Mouse (Mus musculus) left cerebral cortex, postnatal 14 days (tissue): ENCODE measurements around the gene Dpp6. TPM values are rescaled to one million over a fixed set of nuclear protein-coding genes. Genes with fewer than 3 reads are reported as not detected.

Experiments
- DNase-seq, 2 experiments: peaks; one replicate each; pipeline ENCODE4 v3.0.0; 2021 to 2022; ENCODE audit warnings: low spot score in 2 of 2, mixed read lengths in 1 of 2
- intact Hi-C: fragments of 180-260 bp; cut with DNase I; formaldehyde crosslinking; loops from one replicate; pipeline ENCODE4 v1.15.1; 2025
- total RNA-seq, 2 experiments: library from RNA; stranded (reverse); gene quantifications; 2 replicates each; pipeline ENCODE4 v1.2.3; 2021

Gene Dpp6
- total RNA-seq, 2 experiments from 2014 or later: 181 to 199 TPM

DNA sequence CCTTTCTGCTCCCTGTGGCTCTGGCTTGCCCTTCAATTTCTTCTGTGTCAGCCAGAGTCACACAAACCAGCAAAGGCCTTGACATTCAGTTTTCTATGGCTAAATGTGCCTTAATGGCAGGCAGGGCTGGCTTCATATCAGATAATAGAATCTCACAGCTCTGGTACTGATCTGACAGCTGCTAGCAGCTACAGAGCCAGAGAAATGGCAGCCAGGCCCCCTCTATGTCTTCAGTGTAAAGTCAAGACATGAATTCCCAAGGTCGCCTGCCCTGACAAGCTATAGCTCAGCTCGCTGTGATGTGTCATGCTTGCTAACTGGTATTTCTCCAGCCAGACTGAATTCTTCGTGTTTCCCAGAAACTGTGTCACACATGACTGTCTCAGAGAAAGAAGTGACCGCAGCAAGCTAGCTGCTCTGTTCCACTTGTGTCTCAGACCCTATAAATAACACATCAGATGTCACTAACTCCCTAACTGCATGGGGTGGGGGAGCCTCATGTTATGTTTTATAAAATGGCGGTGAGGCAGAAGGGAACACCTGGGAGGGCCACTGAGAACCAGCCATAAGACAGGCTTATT is 915.4 kb downstream of the Dpp6 start:
- intact Hi-C loops: loop anchor here (10.0 kb wide), 1 partner anchor 352 kb away; no protein-coding TSS in a partner anchor
- peak; percentile 32 to 78 for DNase-seq

- DNase-seq: peak; percentile 49 to 56
- intact Hi-C loops: loop anchor here (10.0 kb wide), 1 partner anchor 348 kb away; no protein-coding TSS in a partner anchor
Measured at GRCm38 (mm10) chr5:27737168-27737567, 920.2 kb downstream of the Dpp6 start.

DNA sequence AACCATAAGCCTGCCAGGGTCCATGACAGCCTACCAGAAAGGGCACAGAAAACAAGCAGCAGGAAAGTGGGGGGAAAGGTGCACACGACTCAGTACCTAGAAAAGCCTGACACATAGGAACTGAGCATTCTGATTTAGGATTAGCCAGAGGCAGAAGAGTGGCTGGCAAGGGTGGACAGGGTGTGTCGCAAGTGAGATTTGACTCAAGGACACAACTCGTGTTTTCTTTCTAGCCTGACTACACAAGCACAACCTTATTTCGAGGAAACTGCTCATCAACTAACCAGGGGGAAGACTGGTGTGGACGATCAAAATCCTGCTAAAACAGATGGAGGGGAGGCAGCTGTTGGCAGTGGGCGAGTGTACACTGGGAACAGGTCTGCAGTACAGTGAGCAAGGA is 922.2 kb downstream of the Dpp6 start:
- intact Hi-C loops: loop anchor here (10.0 kb wide), 1 partner anchor 346 kb away; no protein-coding TSS in a partner anchor
- DNase-seq: no peak

GRCm38 (mm10) chr5:27744944-27745343 is 927.9 kb downstream of the Dpp6 start:
- no peak for DNase-seq
- intact Hi-C loops: no loop called here

GRCm38 (mm10) chr5:27765780-27766179 is 948.8 kb downstream of the Dpp6 start:
- intact Hi-C loops: no loop called here
- DNase-seq: peak in 1 of 2 experiments; percentile 12

DNA sequence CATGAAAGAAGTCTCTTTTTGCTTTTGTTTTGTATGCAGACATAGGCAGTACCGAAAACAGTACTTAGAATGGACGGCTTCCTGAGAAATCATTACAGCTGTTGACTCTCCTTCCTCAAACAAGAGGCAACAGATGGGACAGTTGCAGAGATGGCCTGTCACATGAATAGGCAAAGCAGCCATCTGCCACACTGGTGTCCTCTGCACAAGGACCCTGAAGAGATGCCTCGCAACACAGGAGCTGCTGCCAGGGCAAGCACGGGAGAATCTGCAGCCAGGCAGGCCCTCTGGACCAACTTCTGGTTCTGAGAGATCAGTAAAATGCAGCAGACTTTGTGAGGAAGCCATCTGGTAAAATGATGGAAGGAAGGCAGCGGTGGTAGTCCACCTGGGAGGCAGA is 950.9 kb downstream of the Dpp6 start:
- intact Hi-C loops: no loop called here
- DNase-seq: no peak
